Mouse (Mus musculus) urinary bladder, postnatal 14 days (tissue): ENCODE measurements around the gene Ankrd40.
A peak's percentile ranks its signal among the peaks of the same experiment; 100 is the strongest.

Experiments used
- DNase-seq: peaks from one replicate; pipeline ENCODE4 v3.0.0; 2021; ENCODE audit warnings: low spot score

The Ankrd40 gene

DNA sequence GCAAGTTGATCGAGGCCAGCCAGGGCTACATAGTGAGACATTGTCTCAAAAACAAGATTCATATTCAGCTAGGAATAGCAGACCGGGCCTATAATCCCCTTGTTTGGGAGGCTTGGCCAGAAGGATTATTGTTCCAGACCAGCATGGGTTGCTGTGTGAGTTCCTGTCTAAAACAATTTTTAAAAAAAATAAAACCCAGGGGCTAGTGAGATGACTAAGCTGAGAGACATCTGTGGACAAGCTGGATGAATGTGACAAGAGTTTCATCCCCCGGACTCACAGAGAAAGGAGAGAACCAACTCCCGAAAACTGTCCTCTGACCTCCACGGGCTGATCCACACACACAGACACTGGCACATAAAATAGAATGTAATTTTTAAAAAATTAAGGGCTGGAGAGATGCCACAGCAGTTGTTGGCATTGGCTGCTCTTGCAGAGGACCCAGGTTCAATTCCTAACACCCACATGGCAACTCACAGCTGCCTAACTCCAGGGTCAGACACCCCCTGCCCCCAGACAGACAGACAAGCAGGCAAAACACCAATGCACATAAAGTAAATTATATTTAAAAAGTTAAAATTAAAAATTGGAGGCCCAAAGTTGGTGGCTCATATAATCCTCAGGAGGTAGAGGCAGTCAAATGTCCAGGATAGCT lies 4.4 kb upstream of the Ankrd40 start:
- DNase-seq: no peak

- no peak for DNase-seq
Measured at GRCm38 (mm10) chr11:94324618-94325017, 3.2 kb upstream of the Ankrd40 start.

GRCm38 (mm10) chr11:94326961-94327411 lies 815 bp upstream of the Ankrd40 start:
- no peak for DNase-seq

DNA sequence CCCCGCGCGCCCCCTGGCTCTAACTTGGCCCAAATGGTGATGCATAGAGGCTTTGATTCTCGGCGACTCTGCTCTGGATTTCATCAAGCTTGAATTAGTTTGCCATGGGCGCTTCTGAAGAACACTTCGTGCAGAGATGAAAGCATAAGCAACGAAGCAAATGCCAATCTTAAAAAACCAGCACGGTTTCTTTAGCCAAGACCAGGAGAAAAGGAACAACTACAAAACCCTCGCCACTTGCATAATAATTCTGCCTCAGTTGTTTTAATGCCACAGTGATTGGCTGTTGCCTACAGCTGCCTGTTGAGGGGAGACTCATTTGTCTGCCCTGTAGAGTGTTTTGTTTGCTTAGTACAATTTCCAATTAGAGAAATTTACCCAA lies 834 bp downstream of the Ankrd40 start:
- DNase-seq: no peak

DNA sequence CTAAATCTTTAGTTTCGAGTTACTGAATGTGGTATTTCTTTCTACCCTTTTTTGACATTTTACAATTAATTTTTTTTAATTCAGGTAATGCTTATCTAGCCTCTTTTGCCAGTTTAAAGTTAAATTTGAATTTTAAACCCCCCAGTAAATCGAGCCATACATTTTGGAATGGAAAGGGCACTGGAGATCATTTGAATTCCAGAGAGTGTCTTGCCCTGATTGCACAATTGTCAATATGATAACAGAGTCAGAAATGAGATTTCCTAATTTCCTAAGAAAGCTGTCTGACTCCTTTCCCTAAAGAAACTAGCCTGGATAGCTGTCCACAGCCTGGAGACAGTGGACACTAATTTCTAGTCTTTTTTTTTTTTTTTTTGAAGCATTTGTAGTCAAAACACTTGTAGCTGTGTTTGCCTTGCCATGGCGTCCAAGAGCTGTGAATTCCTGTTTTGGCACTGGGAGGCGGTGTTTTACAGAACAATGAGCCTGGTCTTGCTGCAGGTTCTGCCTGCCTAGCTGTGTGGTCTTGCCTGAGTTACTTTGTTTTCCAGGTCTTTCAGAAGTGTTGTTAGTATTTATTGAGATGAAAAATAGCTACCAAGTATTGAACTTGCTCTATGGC lies 1.6 kb downstream of the Ankrd40 start:
- peak; percentile 63 for DNase-seq

DNA sequence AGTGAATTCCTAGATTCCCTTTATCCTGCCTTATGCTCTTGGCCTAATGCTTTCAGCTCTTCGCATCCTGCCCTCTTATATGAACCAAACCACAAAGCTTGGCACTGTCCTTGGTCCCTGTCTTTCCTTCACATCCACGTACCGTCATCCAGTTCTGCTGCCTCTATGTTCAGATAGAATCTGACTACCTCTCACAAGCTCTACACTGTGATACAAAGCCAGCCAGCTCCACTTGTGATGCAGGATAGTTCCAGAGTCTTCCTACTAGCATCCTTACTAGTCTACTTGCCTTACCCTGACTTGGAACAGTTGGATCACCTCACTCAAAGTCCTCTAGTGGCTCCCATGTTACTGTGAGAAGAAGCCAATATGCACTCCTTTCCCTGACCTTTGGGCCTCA lies 2.4 kb downstream of the Ankrd40 start:
- no peak for DNase-seq

DNA sequence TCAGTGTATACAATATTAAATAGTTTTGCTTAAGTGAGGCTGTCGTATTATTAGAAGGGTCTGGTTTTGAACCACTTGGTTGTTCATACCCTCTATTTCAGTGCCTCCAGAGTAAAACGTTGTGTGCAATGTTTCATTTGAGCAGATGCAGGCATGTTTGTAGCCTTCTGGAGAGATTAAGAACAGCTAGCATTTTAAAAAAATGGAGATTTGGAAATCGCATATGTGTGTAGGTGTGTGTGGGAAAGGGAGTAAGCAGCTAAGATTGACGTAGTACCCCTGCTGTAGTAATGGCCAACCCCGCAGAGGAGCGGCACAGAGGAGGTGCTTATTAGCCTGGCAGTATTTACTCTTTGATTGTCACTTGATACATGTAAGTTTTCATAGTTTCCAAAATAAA lies 4.9 kb downstream of the Ankrd40 start:
- DNase-seq: no peak

GRCm38 (mm10) chr11:94334386-94334968 lies 6.7 kb downstream of the Ankrd40 start:
- DNase-seq: no peak

- DNase-seq: no peak
Measured at GRCm38 (mm10) chr11:94336551-94336950, 8.8 kb downstream of the Ankrd40 start.

DNA sequence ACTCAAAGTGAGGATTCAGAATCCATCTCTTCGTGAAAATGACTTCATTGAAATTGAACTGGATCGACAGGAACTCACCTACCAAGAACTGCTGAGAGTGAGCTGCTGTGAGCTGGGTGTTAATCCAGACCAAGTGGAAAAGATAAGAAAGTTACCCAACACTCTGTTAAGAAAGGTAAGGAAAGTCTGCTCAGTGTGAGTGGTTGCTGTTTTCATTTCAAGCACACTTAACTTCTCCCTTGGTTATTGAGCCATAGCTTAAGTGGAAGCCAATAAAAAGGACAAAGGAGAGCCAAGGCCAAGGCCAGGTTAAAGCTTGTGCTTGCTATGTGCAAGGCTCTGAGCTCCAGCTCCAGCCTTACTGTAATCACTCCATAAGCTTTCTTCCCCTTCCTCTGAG lies 10.5 kb downstream of the Ankrd40 start:
- no peak for DNase-seq

DNA sequence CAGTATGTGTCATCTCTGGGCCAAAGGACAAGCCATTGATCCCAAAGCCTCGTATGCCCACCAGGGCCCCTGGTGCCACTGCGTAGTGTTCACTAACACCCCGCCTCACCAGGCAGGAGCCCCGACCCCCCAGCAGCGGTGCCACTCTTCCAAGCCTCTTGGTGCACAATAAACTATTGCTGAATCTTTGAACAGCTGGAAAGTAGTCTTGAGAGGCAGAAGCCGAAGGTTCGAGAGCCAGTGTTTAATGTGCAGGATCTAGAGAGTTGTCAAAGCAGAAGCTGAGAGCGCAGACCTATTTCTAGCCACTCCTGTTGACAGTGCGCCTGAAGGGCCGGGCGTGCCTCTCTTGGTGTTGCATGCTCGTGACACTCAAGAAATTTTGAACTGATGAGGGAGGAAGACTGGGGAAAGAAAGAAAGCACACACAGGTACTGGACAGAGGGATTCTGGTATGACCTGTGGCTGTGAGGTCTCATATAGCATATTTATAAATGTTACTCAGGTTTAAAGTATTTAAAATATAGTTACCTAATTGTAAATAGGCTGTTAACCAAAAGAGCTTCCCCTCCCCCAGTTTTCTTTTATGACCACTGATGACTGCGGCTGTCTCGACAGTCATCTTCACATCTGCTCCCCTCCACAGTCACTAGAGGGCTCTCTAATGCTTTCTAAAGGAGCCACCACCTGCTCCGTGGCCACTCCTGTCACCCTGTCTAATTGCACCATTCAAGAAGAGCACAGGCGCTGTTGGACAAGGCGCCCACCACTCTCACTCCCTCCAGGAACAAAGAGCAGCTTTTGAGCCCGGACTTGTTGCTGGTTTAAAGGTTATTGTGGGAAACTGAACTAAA lies 12.2 kb downstream of the Ankrd40 start:
- DNase-seq: peak; percentile 64

- DNase-seq: no peak
Measured at GRCm38 (mm10) chr11:94340948-94341933, 13.4 kb downstream of the Ankrd40 start.

GRCm38 (mm10) chr11:94342114-94342905 lies 14.5 kb downstream of the Ankrd40 start:
- no peak for DNase-seq

- no peak for DNase-seq
Measured at GRCm38 (mm10) chr11:94343955-94344358, 16.2 kb downstream of the Ankrd40 start.

GRCm38 (mm10) chr11:94344470-94344869 lies 16.7 kb downstream of the Ankrd40 start:
- no peak for DNase-seq

DNA sequence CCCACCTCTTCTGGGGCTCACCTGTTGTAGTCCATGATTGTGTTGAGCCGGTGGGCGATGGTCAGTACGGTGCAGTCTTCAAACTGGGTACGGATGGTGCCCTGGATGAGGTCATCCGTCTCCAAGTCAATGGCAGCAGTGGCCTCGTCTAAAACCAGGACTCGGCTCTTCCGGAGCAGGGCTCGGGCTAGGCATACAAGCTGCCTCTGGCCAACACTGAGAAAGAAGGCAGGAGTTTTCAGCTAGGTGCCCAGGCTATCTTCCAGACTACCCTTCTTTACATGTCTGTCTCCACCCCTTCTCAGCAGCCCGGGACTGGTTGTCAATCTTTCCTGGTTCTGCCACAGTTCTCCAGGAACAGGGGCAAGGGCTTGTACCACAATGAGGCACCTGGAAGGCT lies 18.1 kb downstream of the Ankrd40 start:
- no peak for DNase-seq

DNA sequence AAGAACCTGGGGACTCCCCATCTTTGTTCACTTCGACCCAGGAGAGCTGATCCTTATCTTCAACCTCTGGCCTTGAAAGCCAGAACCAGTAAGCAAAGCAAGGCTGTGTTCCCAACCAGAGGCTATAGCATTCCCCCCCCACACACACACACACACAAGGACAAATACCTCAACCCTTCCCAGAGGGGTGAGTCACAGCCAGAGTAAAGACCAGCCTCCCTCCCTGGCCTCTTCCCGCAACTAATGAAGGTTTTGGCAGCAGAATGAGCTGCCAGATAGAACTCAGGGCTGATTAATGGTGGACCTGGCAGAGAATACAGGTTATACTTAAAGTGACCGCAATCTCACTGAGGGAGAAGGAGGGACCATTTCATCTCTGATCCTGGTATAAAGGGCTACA lies 18.8 kb downstream of the Ankrd40 start:
- peak; percentile 73 for DNase-seq

DNA sequence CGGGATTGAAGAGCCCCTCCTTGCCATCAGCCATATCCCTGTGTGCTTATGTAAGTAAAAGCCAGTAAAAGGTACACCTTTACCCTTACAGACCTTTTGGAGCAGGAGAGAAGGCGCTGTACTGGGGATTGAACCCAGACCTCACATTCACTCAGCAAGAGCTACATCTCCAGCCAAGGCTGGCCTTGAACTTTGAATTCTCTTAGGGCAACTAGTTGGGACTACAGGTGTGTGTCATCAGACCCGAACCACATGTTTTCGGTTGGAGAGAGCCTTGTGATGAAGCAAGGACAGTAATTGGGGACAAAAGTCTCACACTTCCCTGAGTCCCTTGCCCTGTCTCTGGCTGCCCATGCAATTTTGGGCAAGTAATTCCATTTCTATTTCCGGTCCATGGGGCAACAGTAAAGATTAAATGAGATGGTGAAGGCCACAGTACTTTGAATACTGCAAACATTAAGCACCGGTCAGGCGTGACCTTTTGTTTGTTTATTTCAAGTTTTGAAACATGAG lies 19.3 kb downstream of the Ankrd40 start:
- no peak for DNase-seq

DNA sequence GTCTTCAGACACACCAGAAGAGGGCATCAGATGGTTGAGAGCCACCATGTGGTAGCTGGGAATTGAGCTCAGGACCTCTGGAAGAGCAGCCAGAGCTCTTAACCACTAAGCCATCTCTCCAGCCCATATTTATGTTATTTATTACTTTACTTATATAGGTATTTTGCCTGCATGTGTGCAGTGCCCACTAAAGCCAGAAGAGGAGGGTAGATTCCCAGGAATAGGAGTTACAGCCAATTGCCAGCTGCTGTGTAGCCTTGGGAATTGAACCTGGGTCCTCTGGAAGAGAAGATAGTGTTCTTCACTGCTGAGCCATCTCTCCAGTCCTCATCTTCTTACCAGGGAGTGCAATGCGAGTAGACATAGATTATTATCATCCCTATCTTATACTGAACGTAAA lies 22.0 kb downstream of the Ankrd40 start:
- DNase-seq: no peak

DNA sequence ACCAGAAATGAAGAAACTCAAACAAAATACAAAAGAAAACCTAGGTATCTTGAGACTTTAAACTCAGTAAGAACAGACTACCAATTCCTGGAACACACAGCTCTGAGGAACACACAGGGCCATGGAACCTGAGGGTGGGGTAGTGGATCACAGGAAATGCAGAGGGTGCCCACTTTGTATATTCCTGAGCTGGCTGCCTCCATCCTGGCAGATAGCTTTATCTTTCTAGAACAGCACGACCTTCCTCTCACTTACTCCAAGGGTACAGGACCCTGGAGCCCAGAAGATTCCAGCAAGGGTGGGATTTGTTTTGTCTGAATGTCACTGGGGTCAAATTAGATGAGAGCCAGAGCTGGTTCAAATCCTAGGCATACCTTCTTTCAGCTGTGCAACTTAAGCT lies 22.5 kb downstream of the Ankrd40 start:
- no peak for DNase-seq
